Mouse (Mus musculus) ES-E14 (cell line): ENCODE measurements at regions not wholly inside any gene's neighbourhood (a gene's known extent, or its start where the extent isn't known, plus 50 kb on each side); places are given as distances from the start of the nearest gene placed in this dataset.

Experiments used
- CHD2 ChIP-seq: IDR thresholded peaks from 2 replicates; pipeline ENCODE4 v1.6.1; 2014; ENCODE audit warnings: mild to moderate bottlenecking, low read depth, low read length, inconsistent platforms
- HCFC1 ChIP-seq: IDR thresholded peaks from 2 replicates; pipeline ENCODE4 v1.6.1; 2012; ENCODE audit warnings: low read length, inconsistent platforms, borderline replicate concordance; ENCODE audit not compliant: insufficient read depth

DNA sequence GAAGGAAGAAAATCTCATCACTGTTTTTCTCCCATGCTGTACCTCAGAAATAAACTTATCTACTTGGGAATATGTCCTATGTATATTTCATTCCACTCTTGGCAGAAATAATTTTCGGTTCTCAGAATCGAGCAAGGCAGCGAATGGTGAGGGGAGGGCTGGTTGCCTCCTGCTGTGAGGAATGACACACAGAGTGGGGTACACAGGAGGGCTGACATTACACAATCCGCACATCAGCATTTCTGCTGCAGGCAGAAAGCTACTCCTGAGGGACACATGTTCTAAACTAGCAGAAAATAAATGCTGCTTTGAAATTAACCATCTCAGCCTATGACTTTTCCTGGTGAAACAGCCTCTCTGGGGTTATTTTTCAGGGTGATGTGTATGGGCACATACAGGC, 618.8 kb upstream of the A1bg start:
- TF ChIP-seq CHD2 (no peak), HCFC1 (no peak)
